Mouse (Mus musculus) left cerebral cortex, postnatal 36 days (tissue): ENCODE measurements around the gene Gpr176. TPM values are rescaled to one million over a fixed set of nuclear protein-coding genes. Genes with fewer than 3 reads are reported as not detected.

ENCODE experiments used
- DNase-seq, 2 experiments: peaks; one replicate each; pipeline ENCODE4 v3.0.0; 2021 to 2022; ENCODE audit warnings: low spot score in 2 of 2, mixed read lengths in 1 of 2
- intact Hi-C: fragments of 180-260 bp; cut with DNase I; formaldehyde crosslinking; loops from one replicate; pipeline ENCODE4 v1.15.1; 2025
- total RNA-seq, 2 experiments: library from RNA; stranded (reverse); gene quantifications; 2 replicates each; pipeline ENCODE4 v1.2.3; 2021

Gene Gpr176
- total RNA-seq = 10 to 100 TPM in 1 of 2 experiments, 1 to 10 TPM in 1; 8.4 to 10.6 TPM

- DNase-seq = peak; percentile 48 to 53
- intact Hi-C loops = loop anchor here (5.0 kb wide), 1 partner anchor 69 kb away; no protein-coding TSS in a partner anchor
Measured at GRCm38 (mm10) chr2:118372901-118373571, at the start of gene Gpr176. Gpr176 (minus strand) TSS chr2:118373419.

- DNase-seq = no peak
- intact Hi-C loops = no loop called here
Measured at GRCm38 (mm10) chr2:118422385-118422784, 49.2 kb upstream of the Gpr176 start.

- intact Hi-C loops = no loop called here
- no peak for DNase-seq
Measured at GRCm38 (mm10) chr2:118421951-118422350, 48.7 kb upstream of the Gpr176 start.

- DNase-seq = no peak
- intact Hi-C loops = no loop called here
Measured at GRCm38 (mm10) chr2:118418076-118418475, 44.9 kb upstream of the Gpr176 start.

GRCm38 (mm10) chr2:118415601-118416355 is 42.6 kb upstream of the Gpr176 start:
- DNase-seq = no peak
- intact Hi-C loops = no loop called here

GRCm38 (mm10) chr2:118412821-118413220 is 39.6 kb upstream of the Gpr176 start:
- no peak for DNase-seq
- intact Hi-C loops = no loop called here

GRCm38 (mm10) chr2:118408336-118408895 is 35.2 kb upstream of the Gpr176 start:
- DNase-seq = no peak
- intact Hi-C loops = no loop called here

GRCm38 (mm10) chr2:118406811-118407210 is 33.6 kb upstream of the Gpr176 start:
- intact Hi-C loops = no loop called here
- no peak for DNase-seq

GRCm38 (mm10) chr2:118405568-118405967 is 32.3 kb upstream of the Gpr176 start:
- no peak for DNase-seq
- intact Hi-C loops = no loop called here

- intact Hi-C loops = no loop called here
Measured at GRCm38 (mm10) chr2:118404336-118404735, 31.1 kb upstream of the Gpr176 start.

GRCm38 (mm10) chr2:118401834-118402727 is 28.9 kb upstream of the Gpr176 start:
- intact Hi-C loops = loop anchor here (2.0 kb wide), 1 partner anchor 25 kb away; no protein-coding TSS in a partner anchor
- DNase-seq = no peak

More at GRCm38 (mm10) chr2:118404336-118404735, 31.1 kb upstream of the Gpr176 start:
- DNase-seq = no peak

- no peak for DNase-seq
- intact Hi-C loops = loop anchor here (2.0 kb wide), 1 partner anchor 23 kb away; no protein-coding TSS in a partner anchor
Measured at GRCm38 (mm10) chr2:118399751-118400150, 26.5 kb upstream of the Gpr176 start.

GRCm38 (mm10) chr2:118391201-118391600 is 18.0 kb upstream of the Gpr176 start:
- intact Hi-C loops = no loop called here
- no peak for DNase-seq

- intact Hi-C loops = no loop called here
- DNase-seq = no peak
Measured at GRCm38 (mm10) chr2:118390072-118390471, 16.9 kb upstream of the Gpr176 start.

- intact Hi-C loops = no loop called here
- DNase-seq = no peak
Measured at GRCm38 (mm10) chr2:118389569-118389968, 16.4 kb upstream of the Gpr176 start.

- DNase-seq = peak; percentile 97
- intact Hi-C loops = no loop called here
Measured at GRCm38 (mm10) chr2:118388341-118389335, 15.4 kb upstream of the Gpr176 start, which contains the start of gene Eif2ak4. Eif2ak4 (plus strand) TSS chr2:118388618.

- DNase-seq = no peak
Measured at GRCm38 (mm10) chr2:118383387-118383786, 10.2 kb upstream of the Gpr176 start.

GRCm38 (mm10) chr2:118379756-118380155 is 6.5 kb upstream of the Gpr176 start:
- no peak for DNase-seq
- intact Hi-C loops = no loop called here

More at GRCm38 (mm10) chr2:118383387-118383786, 10.2 kb upstream of the Gpr176 start:
- intact Hi-C loops = no loop called here
